Mouse (Mus musculus) left cerebral cortex, adult 8-10 months (tissue): Measurements from ENCODE around the gene Wdr38. TPM values are rescaled to one million over a fixed set of nuclear protein-coding genes. Genes with fewer than 3 reads are reported as not detected.

Source experiments
- DNase-seq, 2 experiments: peaks; one replicate each; pipeline ENCODE4 v3.0.0; 2022; ENCODE audit warnings: low spot score in 2 of 2
- total RNA-seq, 4 experiments: library from RNA; stranded (reverse); gene quantifications; 2 replicates each; pipeline ENCODE4 v1.2.4; 2022

Wdr38 gene
- total RNA-seq, 4 experiments from 2014 or later, result 0.30 to 0.72 (median 0.65) TPM

- no peak for DNase-seq
Measured at GRCm38 (mm10) chr2:39048515-39048914, 51.2 kb downstream of the Wdr38 start.

Other genes starting within 250 kb of the Wdr38 start
- gene Nr6a1, start 69.8 kb upstream of the Wdr38 start, total RNA-seq, result 10 to 100 TPM in 2 of 4 experiments, 1 to 10 TPM in 2; 5.9 to 12.7 (median 9.8) TPM
- gene Olfml2a, start 65.5 kb upstream of the Wdr38 start, total RNA-seq, result 1 to 10 TPM; 2.2 to 3.1 (median 2.5) TPM
- 10 to 100 TPM; 89.2 to 98.8 (median 93.9) TPM for gene Arpc5l, start 7.9 kb downstream of the Wdr38 start, total RNA-seq
- 100 to 1,000 TPM; 259 to 303 (median 283) TPM for gene Rpl35, start 8.1 kb downstream of the Wdr38 start, total RNA-seq
- 10 to 100 TPM; 28.8 to 34.4 (median 30.5) TPM for gene Golga1, start 68.1 kb downstream of the Wdr38 start, total RNA-seq
- gene Scai, start 193.3 kb downstream of the Wdr38 start, total RNA-seq, result 10 to 100 TPM; 52.3 to 65.1 (median 57.8) TPM
- gene Ppp6c, start 229.0 kb downstream of the Wdr38 start, total RNA-seq, result 10 to 100 TPM; 55.8 to 69.5 (median 58.4) TPM